Mouse (Mus musculus) right cerebral cortex, postnatal 14 days (tissue): ENCODE measurements around the gene Plcxd3.
"Not testable (repeated sequence)": the region's sequence is repeated elsewhere in the genome, so short reads cannot be mapped to it uniquely, and the experiment has no call there.

Source experiments
- DNase-seq: peaks from one replicate; pipeline ENCODE4 v3.0.0; 2022

Plcxd3 gene

DNA sequence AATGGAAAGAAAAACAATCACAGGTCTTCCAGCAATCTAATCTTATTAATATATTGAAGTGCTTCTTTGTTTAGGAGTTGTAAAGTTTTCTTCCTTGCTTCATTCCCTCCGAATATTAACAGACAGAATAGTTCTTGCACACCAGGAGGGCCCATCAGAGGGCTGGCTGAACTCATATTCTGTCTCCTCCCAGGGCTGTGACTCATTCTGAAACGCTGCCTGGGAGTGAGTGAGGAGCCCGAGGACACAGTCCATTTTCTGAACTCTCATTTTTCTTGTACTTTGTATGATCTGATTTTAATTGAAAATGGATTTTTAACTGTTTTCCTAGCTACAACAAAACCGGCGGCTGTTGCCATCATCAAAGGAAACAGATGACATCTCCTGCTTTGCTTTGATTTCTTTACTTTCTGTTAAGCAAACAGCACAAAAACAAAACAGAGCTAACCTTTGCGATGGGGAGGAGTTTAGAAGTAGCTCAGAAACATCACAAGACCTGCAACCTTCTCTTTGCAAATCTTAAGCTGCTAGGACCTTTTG is 186.2 kb downstream of the Plcxd3 start:
- peak; percentile 4 for DNase-seq

DNA sequence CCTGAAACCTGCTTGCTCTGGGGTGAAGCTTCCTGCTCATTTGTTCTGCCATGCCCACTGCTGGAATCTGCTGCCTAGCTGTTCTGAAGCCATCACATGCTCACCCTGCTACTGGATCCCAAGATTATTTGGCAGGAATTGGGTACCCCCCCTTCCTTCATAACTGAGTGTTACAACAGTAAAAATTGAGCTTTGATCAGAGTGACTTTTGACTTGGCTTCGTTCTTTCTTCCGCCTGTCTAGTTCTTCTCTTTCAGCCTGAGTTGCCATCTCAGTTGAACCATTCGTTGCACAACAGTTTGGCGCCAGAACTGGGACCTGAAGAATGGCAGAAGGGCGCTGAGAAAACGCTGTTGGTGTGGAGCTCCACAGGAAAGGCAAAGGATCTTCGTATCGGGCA is 220.2 kb downstream of the Plcxd3 start:
- not testable (repeated sequence) for DNase-seq

DNA sequence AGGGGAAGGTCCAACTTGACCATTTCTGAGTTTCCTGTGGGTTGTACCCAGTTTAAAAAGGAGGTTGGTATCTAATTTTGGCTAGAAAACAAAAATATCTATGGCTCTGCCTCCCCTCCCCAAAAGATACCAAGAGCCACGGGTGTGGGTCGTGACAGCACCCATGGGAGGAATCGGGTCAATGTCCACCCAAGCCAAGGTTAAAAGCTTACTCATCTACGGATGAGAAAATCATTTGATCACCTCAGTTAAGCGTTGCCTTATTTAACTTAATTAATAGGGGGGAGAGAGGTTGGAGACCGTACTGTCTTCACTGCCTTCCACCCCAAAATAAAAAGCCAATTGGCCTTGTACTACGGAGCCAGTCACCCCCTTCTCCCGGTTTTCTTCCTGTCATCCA is 223.4 kb downstream of the Plcxd3 start:
- DNase-seq, result not testable (repeated sequence)

- not testable (repeated sequence) for DNase-seq
These were observed 224.0 kb downstream of the Plcxd3 start for GRCm38 (mm10) chr15:4599331-4599730.

GRCm38 (mm10) chr15:4605630-4606029 is 230.3 kb downstream of the Plcxd3 start:
- no peak for DNase-seq
